20 mouse cellular contexts compared by ENCODE assay signal in the genomic region with DNA sequence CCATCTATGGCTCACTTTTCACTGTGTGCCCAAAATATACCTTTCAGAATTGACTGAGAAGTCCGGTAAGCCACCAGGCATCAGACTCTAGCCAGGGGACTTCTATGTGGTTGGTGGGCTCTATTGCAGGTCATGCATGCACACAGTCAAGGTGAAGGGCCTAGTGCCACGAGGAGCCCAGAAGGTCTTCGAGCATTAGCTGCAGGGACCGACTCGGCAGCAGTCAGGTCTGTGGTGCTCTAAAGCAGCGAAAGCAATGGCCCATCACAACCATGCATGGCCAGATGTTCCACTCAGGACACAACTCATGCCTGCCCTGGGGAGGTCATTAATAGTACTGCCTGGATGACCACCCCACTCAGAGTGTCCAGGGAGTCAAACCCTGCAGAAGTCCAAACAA.
"Had no signal": no experiment of that assay in that cellular context is flagged by ENCODE, and none has a peak within 500 bp of the region (broad histone marks: within the 10 kb centered on the region; RNA-seq: fewer than 3 reads in every experiment).

No protein-coding gene starts in this region.

- ATAC-seq: intestine, embryonic 16.5 days; liver, embryonic 12.5 days; midbrain, embryonic 15.5 days had no signal

- DNase-seq: kidney, adult 18-20 months; kidney, adult 9 months; kidney, postnatal 14 days; kidney, postnatal 4 days; layer of hippocampus, postnatal 36 days; liver; lung, adult 18-20 months; lung, postnatal 10 days; lung, postnatal 36 days; thymus, adult 18-20 months; thymus, postnatal 36 days had no signal

- H3K4me2 ChIP-seq: limb, embryonic 12.5 days; liver, embryonic 12.5 days; liver, embryonic 15.5 days; lung, embryonic 15.5 days; midbrain, embryonic 15.5 days had no signal

- H3K4me3 ChIP-seq: left cerebral cortex, adult 2 months; limb, embryonic 12.5 days; liver, embryonic 12.5 days; liver, embryonic 15.5 days; lung, embryonic 15.5 days; megakaryocyte, embryonic 14.5 days; midbrain, embryonic 10.5 days; midbrain, embryonic 15.5 days had no signal

- H3K27ac ChIP-seq: left cerebral cortex, adult 2 months; limb, embryonic 12.5 days; liver, embryonic 12.5 days; liver, embryonic 15.5 days; lung, embryonic 15.5 days; midbrain, embryonic 10.5 days; midbrain, embryonic 15.5 days had no signal

- H3K4me1 ChIP-seq: limb, embryonic 12.5 days; liver, embryonic 15.5 days had no signal

- H3K27me3 ChIP-seq: limb, embryonic 12.5 days; liver, embryonic 12.5 days; liver, embryonic 15.5 days; lung, embryonic 15.5 days; megakaryocyte, embryonic 14.5 days; midbrain, embryonic 15.5 days had no signal

- H3K9me3 ChIP-seq: limb, embryonic 12.5 days; liver, embryonic 12.5 days; liver, embryonic 15.5 days; lung, embryonic 15.5 days; megakaryocyte, embryonic 14.5 days; midbrain, embryonic 10.5 days; midbrain, embryonic 15.5 days had no signal

- H3K9ac ChIP-seq: limb, embryonic 12.5 days; liver, embryonic 12.5 days; liver, embryonic 15.5 days; lung, embryonic 15.5 days; midbrain, embryonic 15.5 days had no signal
